Mouse (Mus musculus) hindbrain, postnatal 0 days (tissue): ENCODE measurements around the gene Galk2. TPM values are rescaled to one million over a fixed set of nuclear protein-coding genes. Genes with fewer than 3 reads are reported as not detected.

Experiments used
- ATAC-seq: fragments of 200-750 bp; cut with Nextera tagmentation; 2 replicates; pipeline ENCODE4 v1.8.0; 2017; ENCODE audit warnings: mild to moderate bottlenecking, moderate TSS enrichment, moderate library complexity
- DNase-seq: peaks from one replicate; pipeline ENCODE4 v3.0.0-alpha.2; 2015; ENCODE audit warnings: low spot score
- H3K27ac ChIP-seq: fragments of 300-500 bp; sonication (generic); 2 replicates; pipeline ENCODE4 v1.5.1; 2014; ENCODE audit warnings: mild to moderate bottlenecking
- H3K27me3 ChIP-seq: fragments of 300-500 bp; sonication (generic); 2 replicates; pipeline ENCODE4 v1.6.1; 2014; ENCODE audit warnings: low read length, mixed read lengths; ENCODE audit not compliant: insufficient read depth
- H3K36me3 ChIP-seq: fragments of 300-500 bp; sonication (generic); 2 replicates; pipeline ENCODE4 v1.6.1; 2014; ENCODE audit warnings: low read length, mixed read lengths; ENCODE audit not compliant: insufficient read depth
- H3K4me1 ChIP-seq: fragments of 300-500 bp; sonication (generic); 2 replicates; pipeline ENCODE4 v1.6.1; 2014; ENCODE audit warnings: antibody characterized with exemption, low read length, mixed read lengths; ENCODE audit not compliant: insufficient read depth
- H3K4me2 ChIP-seq: fragments of 300-500 bp; sonication (generic); 2 replicates; pipeline ENCODE4 v1.6.1; 2014; ENCODE audit warnings: low read depth, mild to moderate bottlenecking, low read length, moderate library complexity, mixed read lengths
- H3K4me3 ChIP-seq: fragments of 300-500 bp; sonication (generic); 2 replicates; pipeline ENCODE4 v1.5.1; 2014; ENCODE audit warnings: low read length
- H3K9ac ChIP-seq: fragments of 300-500 bp; sonication (generic); replicated peaks from 2 replicates; pipeline ENCODE4 v1.6.1; 2014; ENCODE audit warnings: mild to moderate bottlenecking, low read length, moderate library complexity, mixed read lengths
- H3K9me3 ChIP-seq: fragments of 300-500 bp; sonication (generic); 2 replicates; pipeline ENCODE4 v1.6.1; 2016; ENCODE audit warnings: low read length, mixed read lengths
- CTCF ChIP-seq: IDR thresholded peaks from 2 replicates; pipeline ENCODE4 v1.5.1; 2016; ENCODE audit warnings: antibody characterized with exemption, control low read depth, low read depth
- WGBS: fragments of 180-500 bp; shearing (Covaris S2); extraction: QIAGEN DNeasy Blood & Tissue Kit; methylation state at CpG from one replicate; pipeline ENCODE4 v1.1.7; 2014; 5-methylcytosine and 5-hydroxymethylcytosine counted together
- polyA plus RNA-seq: library from polyadenylated mRNA; unstranded; fragments of >200 nt; fragmentation: Nextera tagmentation; extraction: Ambion mirVana; gene quantifications from 2 replicates; pipeline ENCODE4 v1.2.1, GENCODE M21; 2015
- total RNA-seq: library from RNA; depleted of rRNA; stranded (reverse); fragments of >200 nt; gene quantifications from 2 replicates; pipeline ENCODE4 v1.2.3, GENCODE M21; 2014

Gene Galk2
- total and polyA plus RNA-seq, 2 experiments from 2014 or later: 28.9 to 30.0 TPM

- Histone ChIP-seq H3K36me3 (no peaks in the 10 kb centered on the region), H3K4me2 (no peak overlapping the region), H3K4me1 (no peaks in the 10 kb centered on the region), H3K27me3 (no peaks in the 10 kb centered on the region), H3K9me3 (no peaks in the 10 kb centered on the region), H3K27ac (no peak overlapping the region), H3K4me3 (no peak overlapping the region), H3K9ac (no peak overlapping the region)
- ATAC-seq (no peak), DNase-seq (no peak)
- TF ChIP-seq CTCF: no peak
- WGBS: 77% methylated on average over 1 of the region's 1 CpGs
Observed at GRCm38 (mm10) chr2:125914167-125914566, 55.3 kb downstream of the Galk2 start.

GRCm38 (mm10) chr2:125914713-125915112 lies 55.8 kb downstream of the Galk2 start:
- H3K4me1 ChIP-seq: no peaks in the 10 kb centered on the region
- no peak overlapping the region for H3K27ac ChIP-seq
- no peaks in the 10 kb centered on the region for H3K36me3 ChIP-seq
- no peak for DNase-seq
- H3K27me3 ChIP-seq: no peaks in the 10 kb centered on the region
- H3K4me2 ChIP-seq: no peak overlapping the region
- TF ChIP-seq CTCF: no peak
- H3K9me3 ChIP-seq: no peaks in the 10 kb centered on the region
- H3K4me3 ChIP-seq: no peak overlapping the region
- H3K9ac ChIP-seq: no peak overlapping the region
- no peak for ATAC-seq

- Histone ChIP-seq H3K4me2 (no peak overlapping the region), H3K9ac (no peak overlapping the region), H3K4me3 (no peak overlapping the region), H3K27me3 (no peaks in the 10 kb centered on the region), H3K27ac (peak overlapping the region; percentile 12; the same call in 1 of the 2 replicates), H3K4me1 (no peaks in the 10 kb centered on the region), H3K9me3 (no peaks in the 10 kb centered on the region), H3K36me3 (no peaks in the 10 kb centered on the region)
- no peak for TF ChIP-seq CTCF
- WGBS: 75% methylated on average over 11 of the region's 11 CpGs
- peak; percentile 19 for DNase-seq
- no peak for ATAC-seq
Observed at GRCm38 (mm10) chr2:125916652-125917296, 57.9 kb downstream of the Galk2 start.

GRCm38 (mm10) chr2:125917297-125917679 lies 58.4 kb downstream of the Galk2 start:
- Histone ChIP-seq H3K27me3 (no peaks in the 10 kb centered on the region), H3K36me3 (no peaks in the 10 kb centered on the region), H3K4me2 (no peak overlapping the region), H3K9ac (no peak overlapping the region), H3K4me3 (no peak overlapping the region), H3K27ac (peak overlapping the region; percentile 12; the same call in 1 of the 2 replicates), H3K4me1 (no peaks in the 10 kb centered on the region), H3K9me3 (no peaks in the 10 kb centered on the region)
- ATAC-seq (0 out of 2 replicates have a peak, but pooled peaks have one; percentile 32), DNase-seq (peak; percentile 18)
- no peak for TF ChIP-seq CTCF
- 49% methylated on average over 3 of the region's 3 CpGs for WGBS

GRCm38 (mm10) chr2:125921273-125921672 lies 62.4 kb downstream of the Galk2 start:
- Histone ChIP-seq H3K9ac (no peak overlapping the region), H3K4me1 (no peaks in the 10 kb centered on the region), H3K9me3 (no peaks in the 10 kb centered on the region), H3K36me3 (no peaks in the 10 kb centered on the region), H3K27me3 (no peaks in the 10 kb centered on the region), H3K4me2 (no peak overlapping the region), H3K27ac (no peak overlapping the region), H3K4me3 (no peak overlapping the region)
- no peak for TF ChIP-seq CTCF
- DNase-seq (peak; percentile 12), ATAC-seq (no peak)
- 21% methylated on average over 5 of the region's 5 CpGs for WGBS

GRCm38 (mm10) chr2:125922149-125922548 lies 63.2 kb downstream of the Galk2 start:
- H3K4me1 ChIP-seq: no peaks in the 10 kb centered on the region
- no peaks in the 10 kb centered on the region for H3K36me3 ChIP-seq
- no peak for DNase-seq
- H3K9ac ChIP-seq: no peak overlapping the region
- no peak overlapping the region for H3K4me2 ChIP-seq
- H3K4me3 ChIP-seq: no peak overlapping the region
- H3K27me3 ChIP-seq: no peaks in the 10 kb centered on the region
- 94% methylated on average over 5 of the region's 5 CpGs for WGBS
- no peaks in the 10 kb centered on the region for H3K9me3 ChIP-seq
- ATAC-seq: no peak
- TF ChIP-seq CTCF: no peak
- no peak overlapping the region for H3K27ac ChIP-seq

GRCm38 (mm10) chr2:125922877-125923276 lies 64.0 kb downstream of the Galk2 start:
- Histone ChIP-seq H3K36me3 (no peaks in the 10 kb centered on the region), H3K4me3 (no peak overlapping the region), H3K27ac (no peak overlapping the region), H3K9ac (no peak overlapping the region), H3K9me3 (no peaks in the 10 kb centered on the region), H3K4me2 (no peak overlapping the region), H3K4me1 (no peaks in the 10 kb centered on the region), H3K27me3 (no peaks in the 10 kb centered on the region)
- 81% methylated on average over 4 of the region's 4 CpGs for WGBS
- DNase-seq (no peak), ATAC-seq (no peak)
- TF ChIP-seq CTCF: no peak
